Mouse (Mus musculus) brain, embryonic 14.5 days (tissue): ENCODE results near the gene Hspb8.

Experiments used
- CTCF ChIP-seq: fragments of 200-500 bp; IDR thresholded peaks from 2 replicates; pipeline ENCODE4 v1.5.1; 2012; ENCODE audit warnings: inconsistent platforms, mild to moderate bottlenecking, moderate library complexity, borderline replicate concordance; ENCODE audit not compliant: insufficient read depth, insufficient read length; ENCODE audit errors: extremely low read depth
- POLR2A ChIP-seq: fragments of 200-500 bp; IDR thresholded peaks from 2 replicates; pipeline ENCODE4 v1.6.1; 2012; ENCODE audit warnings: mild to moderate bottlenecking, inconsistent platforms, borderline replicate concordance; ENCODE audit not compliant: poor library complexity, insufficient read depth, insufficient read length, severe bottlenecking; ENCODE audit errors: extremely low read depth

GRCm38 (mm10) chr5:116442697-116443458 lies 20.2 kb upstream of the Hspb8 start:
- TF ChIP-seq CTCF (no peak), POLR2A (no peak)
